Mouse (Mus musculus): Measurements from ENCODE around the gene Trp53bp1.
A peak's percentile ranks its signal among the peaks of the same experiment; 100 is the strongest.

Gene Trp53bp1

DNA sequence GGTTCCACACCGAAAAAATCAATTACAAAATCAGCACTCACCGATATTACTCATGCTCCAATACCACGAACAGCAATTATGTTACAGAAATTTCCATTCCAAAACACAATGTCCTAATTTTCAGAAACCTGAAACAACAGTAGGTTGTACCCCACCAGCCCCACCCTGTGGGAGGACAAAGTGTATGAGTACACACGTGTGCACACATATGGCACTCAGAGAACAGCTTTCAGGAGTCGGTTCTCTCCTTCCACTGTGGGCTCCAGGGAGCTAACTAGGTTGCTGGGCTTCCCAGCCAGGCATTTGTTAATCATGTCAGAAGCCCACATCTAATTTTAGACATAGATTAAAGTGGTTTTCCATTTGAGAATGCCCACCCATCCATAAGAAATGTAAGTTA is 27.1 kb downstream of the Trp53bp1 start:
- DNase-seq: no peak

DNA sequence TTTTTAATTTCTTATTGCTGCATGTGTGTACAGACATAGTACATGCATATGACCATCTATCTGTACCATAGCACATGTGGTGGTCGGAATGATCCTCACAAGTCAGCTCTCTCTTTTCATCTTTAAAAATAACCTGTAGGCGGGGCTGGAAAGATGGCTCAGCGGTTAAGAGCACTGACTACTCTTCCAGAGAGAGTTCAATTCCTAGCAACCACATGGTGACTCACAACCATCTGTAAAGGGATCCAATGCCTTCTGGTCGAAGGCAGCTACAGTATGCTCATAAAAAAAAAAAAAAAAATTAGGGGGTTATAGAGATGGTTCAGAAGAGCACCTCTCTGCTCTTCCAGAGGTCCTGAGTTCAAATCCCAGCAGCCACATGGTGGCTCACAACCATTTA is 31.8 kb downstream of the Trp53bp1 start:
- DNase-seq: no peak

DNA sequence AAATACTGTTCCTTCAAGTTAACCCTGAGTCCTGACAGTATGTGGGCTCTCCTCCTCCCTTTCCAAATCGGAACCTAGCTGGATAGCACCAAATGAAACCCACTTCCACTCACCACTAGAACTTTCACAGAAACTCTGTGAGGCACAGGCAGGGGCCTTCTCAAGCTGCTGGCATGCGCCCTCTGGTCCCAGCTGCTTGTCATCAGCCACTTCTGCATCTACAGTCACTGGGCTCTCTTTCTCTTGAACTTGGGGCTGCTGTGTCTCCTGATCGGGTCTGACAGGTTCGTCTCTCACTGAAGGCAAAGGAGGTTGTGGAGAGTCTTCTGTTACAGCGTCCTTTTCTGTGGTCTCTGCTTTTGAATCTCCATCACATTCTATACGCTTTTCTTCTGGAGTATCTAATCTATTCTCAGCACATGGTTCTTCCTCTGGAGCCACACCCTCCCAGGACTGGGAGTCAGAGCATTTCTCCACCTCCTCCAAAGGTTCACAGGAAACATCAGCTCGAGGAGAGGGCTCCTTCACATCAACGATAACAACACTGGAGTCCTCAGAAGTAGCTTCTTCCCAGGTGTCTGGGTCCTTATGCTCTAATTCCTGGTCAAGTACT is 35.6 kb downstream of the Trp53bp1 start:
- no peak for DNase-seq

DNA sequence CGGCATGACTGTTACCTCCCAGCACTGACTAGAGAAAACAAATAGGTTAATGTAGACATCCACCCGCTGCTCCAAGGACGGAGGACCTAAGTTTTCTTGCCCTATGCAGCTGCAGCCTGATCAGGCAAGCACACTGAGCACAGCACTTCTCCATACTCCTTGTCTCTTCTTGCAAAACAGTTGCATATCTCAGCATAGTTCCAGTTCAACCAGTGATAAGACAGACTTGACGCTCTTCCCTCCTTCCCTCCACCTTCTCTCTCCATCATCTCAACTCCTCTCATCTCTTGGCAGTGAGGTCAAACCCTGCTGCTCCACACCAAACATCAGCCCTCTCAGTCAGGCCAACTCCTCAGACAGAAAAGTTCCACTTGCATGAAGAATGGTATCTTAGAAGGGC is 43.1 kb downstream of the Trp53bp1 start:
- no peak for DNase-seq

DNA sequence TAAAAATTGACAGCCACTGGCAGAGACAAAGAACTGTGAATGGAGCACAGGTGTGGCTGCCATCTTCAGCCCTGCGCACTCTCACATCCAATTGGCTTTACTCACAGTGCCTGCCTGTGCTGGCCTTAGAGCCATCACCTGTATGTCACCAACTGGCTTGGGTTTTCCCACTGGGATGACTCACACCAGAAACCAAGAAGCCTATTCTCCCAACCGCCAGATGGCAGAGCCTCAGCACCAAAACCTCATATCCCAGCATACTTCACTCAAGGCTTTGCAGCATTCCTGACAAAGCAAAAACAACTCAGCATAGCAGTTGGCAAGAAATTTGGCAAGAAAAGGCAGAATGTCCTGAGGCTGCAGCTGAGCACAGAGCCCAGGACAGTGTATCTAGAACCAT is 48.2 kb downstream of the Trp53bp1 start:
- peak; percentile 44 to 51 for DNase-seq

DNA sequence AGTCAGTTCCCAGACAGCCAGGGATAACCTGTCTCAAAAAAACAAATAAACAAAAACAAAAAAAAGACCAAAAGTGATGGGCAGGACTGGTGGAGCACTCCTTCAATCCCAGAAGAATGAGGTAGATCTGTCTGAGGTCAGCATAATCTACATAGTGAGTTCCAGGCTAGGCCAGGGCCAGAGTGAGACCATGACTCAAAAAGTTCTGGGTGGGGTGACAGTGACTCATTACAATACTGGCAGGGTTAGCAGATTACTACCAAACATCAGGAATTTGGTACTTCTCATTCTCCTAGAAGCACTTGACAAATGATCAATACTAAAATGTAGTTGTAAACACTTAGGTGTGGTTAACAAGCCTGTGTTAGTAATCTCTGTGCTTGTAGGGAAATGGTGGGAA is 51.2 kb downstream of the Trp53bp1 start:
- DNase-seq: no peak

DNA sequence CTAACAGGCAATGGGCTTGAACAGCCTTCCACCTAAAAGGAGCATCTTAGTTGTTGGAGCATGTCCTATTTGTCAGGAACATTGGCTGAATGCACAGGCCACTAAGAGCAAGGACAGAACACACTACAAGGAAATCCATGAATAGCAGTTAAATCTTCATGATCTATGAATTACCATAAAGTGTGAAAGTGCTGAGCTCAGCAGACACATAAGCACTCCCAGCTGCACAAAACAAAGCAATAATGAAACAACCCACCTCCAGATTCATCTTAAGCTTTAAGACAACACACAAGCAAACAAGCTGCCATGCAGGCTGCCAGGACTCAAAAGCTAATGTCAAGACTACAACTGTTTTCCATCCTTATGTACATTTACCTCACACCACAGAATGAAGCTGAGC is 52.0 kb downstream of the Trp53bp1 start:
- no peak for DNase-seq

DNA sequence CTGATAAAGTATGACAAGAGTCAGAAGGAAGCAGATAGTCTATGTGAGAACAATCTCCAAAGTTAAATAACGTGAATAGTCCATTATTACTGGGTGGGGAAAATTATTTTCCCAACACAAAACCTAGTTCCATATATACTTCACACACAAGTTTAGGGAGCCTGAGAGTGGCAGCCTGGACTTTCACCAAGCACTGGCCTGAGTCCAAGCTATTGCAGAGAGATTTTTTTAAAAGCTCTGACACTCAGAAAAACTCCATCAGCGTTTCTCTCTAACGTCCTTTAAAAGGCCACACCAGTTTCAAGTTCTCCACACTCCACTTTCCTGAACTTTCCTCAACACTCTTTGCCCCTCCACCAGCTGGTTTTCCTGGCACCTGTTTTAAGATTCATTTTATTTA is 56.7 kb downstream of the Trp53bp1 start:
- no peak for DNase-seq

DNA sequence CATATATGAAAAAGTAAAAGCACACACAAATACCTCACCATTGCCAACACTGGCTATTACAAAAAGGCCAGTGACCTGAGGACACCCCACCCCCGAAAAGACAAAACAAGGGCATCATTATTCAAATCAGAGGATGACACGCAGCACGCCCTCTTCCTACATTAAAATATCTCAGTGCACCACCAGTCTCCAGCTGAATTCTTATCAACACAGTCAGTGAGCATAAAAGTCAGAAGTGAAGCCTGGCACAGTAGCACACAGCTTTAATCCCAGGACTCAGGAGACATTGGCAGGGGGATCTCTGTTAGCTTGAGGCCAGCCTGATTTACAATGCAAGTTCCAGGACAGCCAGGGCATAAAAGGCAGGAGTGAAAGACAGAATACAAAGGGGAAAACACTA is 64.7 kb downstream of the Trp53bp1 start:
- DNase-seq: no peak

DNA sequence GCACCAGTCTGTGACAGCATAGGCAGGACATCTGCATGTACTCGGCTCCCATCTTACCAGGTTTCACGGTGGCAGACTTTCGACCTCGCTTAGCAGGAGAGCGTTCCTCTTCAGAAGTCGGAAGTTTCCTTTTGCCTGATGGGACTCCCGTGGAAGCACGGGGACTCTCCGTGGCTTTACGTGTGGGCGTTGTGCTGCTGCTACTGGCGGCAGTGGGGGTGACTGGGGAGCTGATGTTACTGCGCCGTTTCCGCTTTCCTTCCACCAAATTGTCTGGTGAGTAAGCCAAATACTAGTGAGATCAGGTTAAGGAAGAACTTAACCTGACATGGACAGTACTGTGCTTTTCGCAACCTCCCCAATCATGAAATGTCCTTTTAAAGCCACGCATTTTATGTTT is 66.9 kb downstream of the Trp53bp1 start:
- no peak for DNase-seq

DNA sequence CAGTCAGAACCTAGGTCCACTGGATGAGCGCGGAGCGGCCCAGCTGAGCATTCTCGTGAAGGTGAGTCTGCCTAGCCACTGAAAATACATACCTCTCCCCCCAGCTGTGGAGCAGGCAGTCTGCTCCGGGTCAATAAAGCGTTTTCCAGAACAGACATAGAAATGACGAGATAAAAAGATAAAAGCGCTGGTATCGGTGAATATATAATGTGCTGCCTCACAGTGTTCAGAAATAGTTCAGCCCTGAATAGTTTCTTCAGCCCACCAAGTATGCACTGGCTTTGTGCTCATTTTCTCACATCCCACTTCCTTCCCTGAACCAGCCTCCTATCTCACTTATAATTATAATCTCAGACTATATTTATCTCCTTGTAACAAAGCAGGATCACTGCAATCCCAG is 75.7 kb downstream of the Trp53bp1 start:
- DNase-seq: no peak

DNA sequence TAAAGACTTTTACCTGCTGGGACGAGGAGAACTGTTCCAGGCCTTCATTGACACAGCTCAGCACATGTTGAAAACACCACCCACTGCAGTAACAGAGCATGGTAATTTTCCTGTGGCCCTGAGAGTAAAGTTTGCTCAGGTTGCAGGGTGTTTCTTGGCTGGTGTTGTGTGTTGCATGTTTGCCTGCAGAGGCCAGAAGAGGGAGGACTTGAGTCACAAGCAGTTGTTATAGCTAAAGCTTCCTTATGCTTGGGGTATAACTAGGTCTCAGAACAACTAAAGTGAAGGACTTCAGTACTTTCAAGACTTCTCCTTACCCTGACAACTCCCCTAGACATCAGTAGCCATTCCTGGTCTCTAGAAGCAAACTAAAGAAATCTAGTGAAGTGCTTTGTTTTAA is 82.7 kb downstream of the Trp53bp1 start:
- DNase-seq: no peak

DNA sequence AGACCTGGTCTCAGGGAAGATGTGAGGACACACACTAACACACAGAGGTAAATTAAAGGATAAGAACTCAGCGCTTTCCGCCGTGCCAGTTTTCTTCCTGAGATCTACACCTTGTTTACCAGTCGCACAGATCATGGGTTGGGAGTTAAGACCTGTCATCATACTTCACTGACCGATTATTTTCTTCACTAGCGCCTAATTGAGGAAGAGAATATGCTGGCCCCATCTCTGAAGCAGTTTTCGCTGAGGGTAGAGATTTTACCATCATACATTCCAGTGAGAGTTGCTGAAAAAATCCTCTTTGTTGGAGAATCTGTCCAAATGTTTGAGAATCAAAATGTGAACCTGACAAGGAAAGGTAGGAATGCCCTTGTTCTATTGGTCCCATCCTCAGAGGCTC is 87.1 kb downstream of the Trp53bp1 start:
- no peak for DNase-seq

DNA sequence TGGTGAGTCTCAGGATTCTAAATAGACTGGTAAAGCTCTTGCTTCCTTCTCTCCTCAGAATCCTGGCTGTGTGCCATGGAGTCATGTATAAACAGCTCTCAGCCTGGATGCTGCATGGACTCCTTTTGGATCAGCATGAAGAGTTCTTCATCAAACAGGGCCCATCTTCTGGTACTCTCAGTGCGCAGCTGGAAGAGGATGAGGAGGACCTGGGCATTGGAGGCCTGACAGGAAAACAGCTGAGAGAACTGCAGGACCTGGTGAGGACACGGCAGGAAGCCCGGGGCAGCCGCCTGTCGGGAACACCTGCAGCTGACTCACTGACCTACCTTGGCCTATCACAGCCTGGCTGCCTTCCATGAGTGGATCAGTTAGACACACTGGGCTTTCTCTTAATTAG is 87.8 kb downstream of the Trp53bp1 start:
- DNase-seq: peak; percentile 76 to 78

DNA sequence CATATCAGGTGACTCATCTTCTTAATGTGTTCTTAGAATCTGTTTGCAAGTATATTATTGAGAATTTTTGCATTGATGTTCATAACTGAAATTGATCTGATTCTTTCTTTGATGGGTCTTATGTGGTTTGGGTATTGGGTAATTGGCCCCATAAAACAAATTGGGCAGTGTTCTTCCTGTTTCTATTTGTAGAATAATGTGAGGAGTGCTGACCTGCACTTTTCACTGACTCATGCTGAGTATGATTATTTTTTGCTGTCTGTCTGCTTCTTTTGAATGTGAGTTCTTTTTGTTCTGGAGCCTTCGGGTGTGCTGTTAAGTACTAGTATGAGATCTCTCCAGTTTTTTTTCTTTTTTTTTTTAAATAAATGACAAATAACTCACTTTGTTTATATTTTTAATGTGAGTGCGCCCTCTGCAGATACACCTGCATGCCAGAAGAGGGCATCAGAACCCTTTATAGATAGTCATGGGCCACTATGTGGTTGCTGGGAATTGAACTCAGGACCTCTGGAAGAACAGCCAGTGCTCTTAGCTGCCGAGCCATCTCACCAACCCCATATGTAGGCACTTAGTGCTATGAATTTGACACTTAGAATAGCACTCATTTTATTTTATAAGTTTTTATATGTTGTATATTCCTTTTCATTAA is 92.3 kb downstream of the Trp53bp1 start:
- no peak for DNase-seq

DNA sequence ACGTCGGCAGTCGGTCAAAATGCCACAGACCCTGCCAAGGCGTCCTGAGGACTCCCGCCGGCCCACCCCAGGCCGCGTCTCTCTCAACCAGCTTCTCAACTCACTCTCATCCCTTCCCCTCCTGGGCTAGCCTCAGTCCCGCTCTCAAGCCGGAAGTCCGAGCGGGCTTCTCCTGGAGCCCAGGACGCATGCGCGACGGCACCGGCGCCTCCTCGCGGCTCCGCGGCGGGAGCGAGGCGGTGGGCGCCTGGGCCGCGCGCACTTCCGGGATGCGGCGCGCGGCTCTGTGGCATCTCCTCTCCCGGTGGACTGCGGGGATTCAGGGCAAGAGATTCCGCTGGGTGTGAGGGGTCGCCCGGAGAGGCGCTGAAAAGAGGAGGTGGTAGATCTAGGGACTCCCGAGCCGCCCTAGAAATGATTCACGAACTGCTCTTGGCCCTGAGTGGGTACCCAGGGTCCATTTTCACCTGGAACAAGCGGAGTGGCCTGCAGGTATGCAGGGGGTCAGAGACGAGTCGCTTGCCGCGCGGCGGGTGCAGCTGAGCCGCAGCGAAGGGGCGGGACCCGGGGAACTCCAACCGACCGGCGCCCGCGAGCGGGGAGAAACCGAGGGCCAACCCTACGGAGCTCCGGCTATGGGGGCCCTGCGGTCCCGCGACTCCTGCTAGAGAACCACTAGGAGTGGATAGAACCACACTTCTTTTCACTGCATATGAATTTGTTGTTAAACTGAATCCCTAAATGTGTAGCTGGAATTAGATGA is 100.0 kb downstream of the Trp53bp1 start, which contains the start of gene Zscan29:
Zscan29 (minus strand) TSS at position 146 of the 763 bp plus-strand sequence.
- DNase-seq: peak; percentile 92 to 93

DNA sequence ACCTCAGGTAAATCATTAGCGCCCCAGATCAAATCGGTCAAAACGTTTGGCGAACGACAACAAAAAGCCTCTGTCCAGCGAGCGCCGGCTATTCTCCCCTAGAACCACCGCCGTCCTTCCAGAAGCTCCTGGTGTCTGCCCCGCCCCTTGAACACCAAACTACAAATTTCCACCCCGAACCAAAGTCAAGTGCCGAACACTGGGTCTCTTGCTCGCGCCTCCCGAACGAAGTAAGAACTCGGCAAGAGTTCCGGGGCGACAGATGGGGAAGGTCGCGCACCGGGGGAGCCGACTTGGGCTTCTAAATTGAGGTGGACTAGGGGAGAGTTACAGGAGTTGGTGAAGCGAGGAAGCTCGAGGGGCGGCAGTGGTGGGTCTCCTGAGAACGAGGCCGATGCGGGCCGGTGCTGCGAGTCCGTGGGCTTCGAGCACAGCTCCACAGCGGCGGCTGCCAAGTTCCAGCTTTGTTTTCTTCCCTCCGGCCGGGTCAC is 100.7 kb downstream of the Trp53bp1 start, which contains the start of gene Tubgcp4:
Tubgcp4 (plus strand) TSS at position 174 of the 491 bp plus-strand sequence.
- DNase-seq: no peak

DNA sequence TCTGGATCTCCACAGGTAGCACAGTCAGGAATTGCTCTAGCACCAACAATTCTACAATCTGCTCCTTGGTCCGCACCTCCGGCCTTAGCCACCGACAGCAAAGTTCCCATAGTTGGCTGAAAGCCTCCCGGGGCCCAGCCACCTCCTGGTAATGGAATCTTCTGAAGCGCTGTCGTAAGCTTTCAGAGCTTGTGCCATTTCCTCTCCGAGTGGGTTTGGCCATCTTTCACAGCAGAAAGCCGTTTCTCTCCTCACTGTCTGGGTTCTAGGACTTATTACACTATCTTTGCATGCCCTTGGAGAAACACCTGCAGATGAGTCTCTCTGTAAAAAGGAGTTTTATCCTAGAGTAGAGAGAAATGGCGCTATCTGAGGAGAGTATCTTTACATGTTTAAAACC is 101.3 kb downstream of the Trp53bp1 start:
- peak; percentile 22 to 27 for DNase-seq

DNA sequence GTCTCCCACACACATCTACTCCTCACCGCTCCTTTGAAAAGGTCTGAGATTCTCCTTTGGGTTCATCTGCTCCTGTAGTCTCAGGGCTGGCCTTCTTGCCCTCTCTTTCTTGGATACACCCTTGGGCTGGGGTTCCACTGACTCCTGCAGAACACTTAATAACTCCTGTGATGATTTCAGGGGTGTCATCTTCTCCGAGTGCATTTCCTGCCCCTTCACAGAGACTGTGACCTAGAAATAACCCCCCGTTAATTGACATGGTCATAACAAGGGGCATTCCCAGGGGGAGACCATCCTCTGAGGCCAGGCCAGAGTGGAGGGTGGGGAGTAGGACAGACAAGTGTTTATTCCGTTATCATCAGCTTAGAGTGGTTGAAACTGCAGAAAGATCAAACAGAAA is 102.0 kb downstream of the Trp53bp1 start:
- DNase-seq: no peak

DNA sequence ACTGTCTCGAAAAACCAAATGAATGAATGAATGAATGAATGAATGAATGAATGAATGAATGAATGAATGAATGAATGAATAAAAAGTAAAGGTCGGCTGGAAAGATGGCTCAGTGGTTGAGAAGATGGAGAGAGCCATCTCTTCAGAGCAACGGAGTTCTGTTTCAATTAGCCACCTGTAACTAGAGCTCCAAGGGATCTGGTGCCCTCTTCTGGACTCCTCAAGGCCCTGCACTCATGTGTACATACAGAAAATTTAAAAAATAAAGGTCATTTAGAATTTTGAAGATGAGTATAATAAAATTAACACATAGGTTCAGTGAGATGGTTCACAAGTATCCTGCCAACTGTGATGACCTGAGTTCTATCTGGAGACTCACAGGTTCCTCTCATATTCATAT is 118.1 kb downstream of the Trp53bp1 start:
- DNase-seq: no peak

DNA sequence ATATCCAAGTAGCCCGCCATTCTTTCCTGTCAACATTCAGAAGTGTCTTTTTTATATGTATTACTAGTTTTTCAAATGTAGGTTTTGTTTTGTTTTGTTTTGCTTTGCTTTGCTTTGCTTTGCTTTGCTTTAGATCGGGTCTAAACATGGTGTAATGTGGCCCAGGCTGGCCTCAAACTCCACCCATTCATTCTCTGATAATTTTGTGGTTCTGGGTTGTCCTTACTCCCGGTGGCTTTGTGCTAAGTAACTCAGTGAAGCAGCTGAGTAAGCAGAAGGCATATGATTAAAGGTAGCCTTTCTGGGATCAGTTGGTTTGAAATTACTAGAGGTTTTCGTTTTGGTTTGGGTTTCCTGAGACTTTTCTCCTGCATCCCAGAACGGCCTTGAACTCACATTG is 121.5 kb downstream of the Trp53bp1 start:
- no peak for DNase-seq
